Mouse (Mus musculus) kidney, adult 2 months (tissue): Measurements from ENCODE around the gene Ahcyl2.
A peak's percentile ranks its signal among the peaks of the same experiment; 100 is the strongest.

Experiments used
- CTCF ChIP-seq: fragments of 200-500 bp; conservative IDR thresholded peaks from 2 replicates; pipeline ENCODE4 v1.5.1; 2011; ENCODE audit warnings: low read depth, mild to moderate bottlenecking, control low read depth, low read length, moderate library complexity, mixed read lengths; ENCODE audit not compliant: insufficient read depth, insufficient read length
- POLR2A ChIP-seq: fragments of 200-500 bp; IDR thresholded peaks from one replicate; pipeline ENCODE4 v1.6.1; 2011; ENCODE audit warnings: low read depth, low read length, control low read depth

DNA sequence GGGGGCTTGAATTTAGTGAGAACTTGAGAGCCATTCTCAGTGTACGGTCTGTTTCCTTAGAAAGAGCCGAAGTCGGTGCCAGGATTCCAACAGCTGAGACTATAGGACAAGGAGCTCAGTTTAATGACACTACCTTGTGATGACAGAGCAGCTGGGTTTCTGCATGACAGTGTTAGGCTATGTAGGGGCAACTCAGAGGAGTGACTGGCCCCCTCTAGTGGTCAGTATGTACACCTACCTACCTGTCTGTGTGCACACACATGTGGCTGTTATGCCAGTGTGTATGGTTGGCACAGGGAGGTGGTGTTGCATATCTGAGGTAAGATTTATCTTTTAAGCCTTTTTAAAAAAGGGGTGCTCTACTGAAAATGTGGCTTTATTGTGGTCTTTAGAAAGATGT, 92.4 kb downstream of the Ahcyl2 start:
- TF ChIP-seq CTCF: peak; percentile 82
- TF ChIP-seq POLR2A: no peak
